Mouse (Mus musculus): ENCODE results near the gene Trak1.

DNA sequence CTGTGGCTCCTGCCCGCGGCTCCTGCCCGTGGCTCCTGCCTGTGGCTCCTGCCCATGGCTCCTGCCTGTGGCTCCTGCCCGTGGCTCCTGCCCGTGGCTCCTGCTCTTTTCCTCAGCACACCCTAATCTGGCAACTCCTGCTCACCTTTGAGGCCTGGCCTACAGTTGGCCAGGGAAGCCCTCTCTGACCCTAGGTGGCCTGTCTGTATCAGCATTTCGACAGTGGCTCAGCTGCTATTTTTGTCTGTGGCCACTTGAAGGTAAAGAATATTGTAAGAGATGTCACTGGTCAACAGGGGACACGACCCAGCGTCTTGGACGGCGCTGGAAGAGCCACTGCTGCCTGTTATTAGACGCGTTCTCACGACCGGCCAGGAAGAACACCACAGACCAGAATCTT is 24.7 kb downstream of the Trak1 start:
- TF ChIP-seq CTCF (IDR thresholded peaks at IDR 0.05; ENCODE audit: borderline replicate concordance, insufficient read depth, low read depth, low read length) (no peak), POLR2A (IDR thresholded peaks at IDR 0.05; ENCODE audit: borderline replicate concordance, insufficient read depth, low read length) (no peak)

Data from cerebellum, adult 2 months (tissue).